Mouse (Mus musculus) small intestine, adult 2 months (tissue): ENCODE measurements around the gene Matk. TPM values are rescaled to one million over a fixed set of nuclear protein-coding genes. Genes with fewer than 3 reads are reported as not detected.
A peak's percentile ranks its signal among the peaks of the same experiment; 100 is the strongest.
"Not testable (repeated sequence)": the region's sequence is repeated elsewhere in the genome, so short reads cannot be mapped to it uniquely, and the experiment has no call there.

Experiments
- H3K27ac ChIP-seq: fragments of 200-500 bp; 2 replicates; pipeline ENCODE4 v1.5.1; 2012; ENCODE audit warnings: low read depth, low read length, control low read depth, inconsistent platforms; ENCODE audit not compliant: insufficient read depth
- H3K27me3 ChIP-seq: fragments of 200-500 bp; 2 replicates; pipeline ENCODE4 v1.6.1; 2012; ENCODE audit warnings: mild to moderate bottlenecking, moderate library complexity, low read length, inconsistent platforms; ENCODE audit not compliant: control insufficient read depth, insufficient read depth
- H3K36me3 ChIP-seq: fragments of 200-500 bp; 2 replicates; pipeline ENCODE4 v1.6.1; 2012; ENCODE audit warnings: mild to moderate bottlenecking, low read length, control low read depth, inconsistent platforms; ENCODE audit not compliant: control insufficient read depth, insufficient read depth
- H3K4me1 ChIP-seq: fragments of 200-500 bp; 2 replicates; pipeline ENCODE4 v1.6.1; 2012; ENCODE audit warnings: low read length, inconsistent platforms, mixed read lengths; ENCODE audit not compliant: control insufficient read depth, insufficient read depth, insufficient read length
- H3K4me3 ChIP-seq: fragments of 200-500 bp; 2 replicates; pipeline ENCODE4 v1.5.1; 2012; ENCODE audit warnings: low read depth, mild to moderate bottlenecking, control low read depth, inconsistent platforms, low read length, moderate library complexity
- CTCF ChIP-seq: fragments of 200-500 bp; IDR thresholded peaks from 2 replicates; pipeline ENCODE4 v1.5.1; 2012; ENCODE audit warnings: low read depth, mild to moderate bottlenecking, control low read depth, inconsistent platforms, low read length, moderate library complexity, mixed read lengths; ENCODE audit not compliant: insufficient replicate concordance, insufficient read length; ENCODE audit errors: extremely low read depth
- POLR2A ChIP-seq: fragments of 200-500 bp; IDR thresholded peaks from 2 replicates; pipeline ENCODE4 v1.6.1; 2012; ENCODE audit warnings: low read depth, mild to moderate bottlenecking, control low read depth, inconsistent platforms, low read length, moderate library complexity
- WGBS: fragments of 180-500 bp; shearing (Covaris S2); methylation state at CpG from one replicate; pipeline ENCODE4 v1.1.7; 2018; 5-methylcytosine and 5-hydroxymethylcytosine counted together
- polyA plus RNA-seq: library from polyadenylated mRNA; depleted of rRNA; stranded (reverse); fragments of >200 nt; gene quantifications from 2 replicates; pipeline ENCODE4 v1.2.3, GENCODE M21; 2012

Gene Matk
- polyA plus RNA-seq, 1 experiment = 13.0 TPM

- H3K27me3 ChIP-seq, H3K4me3 ChIP-seq, H3K4me1 ChIP-seq, H3K27ac ChIP-seq, H3K36me3 ChIP-seq: not testable (repeated sequence)
- 14% methylated on average over 1 of the region's 1 CpGs for WGBS
- TF ChIP-seq CTCF = peak; percentile 24; the same call in 1 of the 2 replicates
Observed at GRCm38 (mm10) chr10:81217267-81217666, 35.5 kb upstream of the Matk start.

- Histone ChIP-seq H3K4me1 (peaks cover 9% of the 10 kb centered on the region), H3K27ac (no peak overlapping the region), H3K4me3 (no peak overlapping the region), H3K27me3 (no peaks in the 10 kb centered on the region), H3K36me3 (no peaks in the 10 kb centered on the region)
- WGBS = 17% methylated on average over 7 of the region's 7 CpGs
- TF ChIP-seq POLR2A (no peak), CTCF (peak; percentile 89)
Observed at GRCm38 (mm10) chr10:81217964-81218363, 34.8 kb upstream of the Matk start.

- peak overlapping the region; percentile 42; the same call in 1 of the 2 replicates for H3K27ac ChIP-seq
- no peak overlapping the region for H3K4me3 ChIP-seq
- peaks cover 9% of the 10 kb centered on the region for H3K4me1 ChIP-seq
- H3K36me3 ChIP-seq = no peaks in the 10 kb centered on the region
- no peaks in the 10 kb centered on the region for H3K27me3 ChIP-seq
- 52% methylated on average over 5 of the region's 5 CpGs for WGBS
- no peak for TF ChIP-seq POLR2A
- no peak for TF ChIP-seq CTCF
Observed at GRCm38 (mm10) chr10:81221402-81222015, 31.2 kb upstream of the Matk start.

GRCm38 (mm10) chr10:81223731-81224130 is 29.0 kb upstream of the Matk start:
- H3K4me3 ChIP-seq, H3K36me3 ChIP-seq, H3K27ac ChIP-seq, H3K4me1 ChIP-seq, H3K27me3 ChIP-seq: not testable (repeated sequence)
- 61% methylated on average over 2 of the region's 2 CpGs for WGBS

- Histone ChIP-seq H3K27ac (no peak overlapping the region), H3K36me3 (no peaks in the 10 kb centered on the region), H3K4me3 (peak overlapping the region; percentile 20), H3K4me1 (peaks cover 12% of the 10 kb centered on the region), H3K27me3 (0 out of 2 replicates have a peak, but pooled peaks cover 5% of the 10 kb centered on the region)
- 26% methylated on average over 20 of the region's 20 CpGs for WGBS
- TF ChIP-seq CTCF = no peak
- TF ChIP-seq POLR2A = no peak
Observed at GRCm38 (mm10) chr10:81229735-81230437, 22.8 kb upstream of the Matk start.

- Histone ChIP-seq H3K27ac (no peak within 1 kb of the TSS), H3K4me3 (peak within 1 kb of the TSS; percentile 20), H3K27me3 (0 out of 2 replicates have a peak, but pooled peaks cover 5% of the 10 kb centered on the region), H3K4me1 (peaks cover 16% of the 10 kb centered on the region), H3K36me3 (0 out of 2 replicates have a peak, but pooled peaks cover under 1% of the 10 kb centered on the region)
- 27% methylated on average over 27 of the region's 27 CpGs for WGBS
- TF ChIP-seq POLR2A (no peak), CTCF (peak; percentile 57; the same call in 1 of the 2 replicates)
Observed at GRCm38 (mm10) chr10:81230438-81231332, 22.1 kb upstream of the Matk start, which contains the start of gene Atcay. TSS of gene Atcay (minus strand) at chr10:81230833.

- Histone ChIP-seq H3K36me3 (0 out of 2 replicates have a peak, but pooled peaks cover 2% of the 10 kb centered on the region), H3K27ac (no peak overlapping the region), H3K4me1 (peaks cover 16% of the 10 kb centered on the region), H3K27me3 (0 out of 2 replicates have a peak, but pooled peaks cover 5% of the 10 kb centered on the region), H3K4me3 (no peak overlapping the region)
- 67% methylated on average over 7 of the region's 7 CpGs for WGBS
- no peak for TF ChIP-seq POLR2A
- TF ChIP-seq CTCF = no peak
Observed at GRCm38 (mm10) chr10:81231436-81231835, 21.3 kb upstream of the Matk start.
